Mouse (Mus musculus): Measurements from ENCODE around the gene Kifc5b.

The Kifc5b gene

GRCm38 (mm10) chr17:26947231-26948100, 30.6 kb downstream of the Kifc5b start:
- no peak for DNase-seq (ENCODE audit: low read depth, low spot score)

- DNase-seq (ENCODE audit: low read depth, low spot score) = peak; percentile 45
These were observed 31.6 kb downstream of the Kifc5b start for GRCm38 (mm10) chr17:26948316-26949050.

GRCm38 (mm10) chr17:26949051-26949577, 32.2 kb downstream of the Kifc5b start:
- DNase-seq (ENCODE audit: low read depth, low spot score) = peak; percentile 60

GRCm38 (mm10) chr17:26949866-26950265, 33.0 kb downstream of the Kifc5b start:
- DNase-seq (ENCODE audit: low read depth, low spot score) = no peak

- DNase-seq (ENCODE audit: low read depth, low spot score) = no peak
These were observed 33.8 kb downstream of the Kifc5b start for GRCm38 (mm10) chr17:26950560-26951288.

- peak; percentile 76 for DNase-seq (ENCODE audit: low read depth, low spot score)
These were observed 34.5 kb downstream of the Kifc5b start for GRCm38 (mm10) chr17:26951406-26951805.

- DNase-seq (ENCODE audit: low read depth, low spot score) = no peak
These were observed 35.3 kb downstream of the Kifc5b start for GRCm38 (mm10) chr17:26951952-26952877.

- no peak for DNase-seq (ENCODE audit: low read depth, low spot score)
These were observed 36.3 kb downstream of the Kifc5b start for GRCm38 (mm10) chr17:26953201-26953600.

- no peak for DNase-seq (ENCODE audit: low read depth, low spot score)
These were observed 36.8 kb downstream of the Kifc5b start for GRCm38 (mm10) chr17:26953726-26954125.

- DNase-seq (ENCODE audit: low read depth, low spot score) = peak; percentile 79
These were observed 39.4 kb downstream of the Kifc5b start for GRCm38 (mm10) chr17:26956309-26956708.

- DNase-seq (ENCODE audit: low read depth, low spot score) = peak; percentile 90
These were observed 40.0 kb downstream of the Kifc5b start for GRCm38 (mm10) chr17:26956895-26957294.

- DNase-seq (ENCODE audit: low read depth, low spot score) = no peak
These were observed 41.0 kb downstream of the Kifc5b start for GRCm38 (mm10) chr17:26957872-26958271.

- DNase-seq (ENCODE audit: low read depth, low spot score) = no peak
These were observed 42.0 kb downstream of the Kifc5b start for GRCm38 (mm10) chr17:26958880-26959279.

GRCm38 (mm10) chr17:26959815-26960214, 42.9 kb downstream of the Kifc5b start:
- no peak for DNase-seq (ENCODE audit: low read depth, low spot score)

GRCm38 (mm10) chr17:26961572-26962240, 44.8 kb downstream of the Kifc5b start:
- DNase-seq (ENCODE audit: low read depth, low spot score) = no peak

- no peak for DNase-seq (ENCODE audit: low read depth, low spot score)
These were observed 50.1 kb downstream of the Kifc5b start for GRCm38 (mm10) chr17:26966993-26967392.

GRCm38 (mm10) chr17:26967477-26967876, 50.6 kb downstream of the Kifc5b start:
- no peak for DNase-seq (ENCODE audit: low read depth, low spot score)

- no peak for DNase-seq (ENCODE audit: low read depth, low spot score)
These were observed 51.3 kb downstream of the Kifc5b start for GRCm38 (mm10) chr17:26968200-26968611.

GRCm38 (mm10) chr17:26969257-26969656, 52.4 kb downstream of the Kifc5b start:
- no peak for DNase-seq (ENCODE audit: low read depth, low spot score)

- no peak for DNase-seq (ENCODE audit: low read depth, low spot score)
These were observed 53.3 kb downstream of the Kifc5b start for GRCm38 (mm10) chr17:26970221-26970620.

All from A20 (cell line).